Mouse (Mus musculus) kidney, adult 2 months (tissue): ENCODE measurements around the gene Ifnar1.

Experiments
- CTCF ChIP-seq: fragments of 200-500 bp; conservative IDR thresholded peaks from 2 replicates; pipeline ENCODE4 v1.5.1; 2011; ENCODE audit warnings: low read depth, mild to moderate bottlenecking, control low read depth, low read length, moderate library complexity, mixed read lengths; ENCODE audit not compliant: insufficient read depth, insufficient read length
- POLR2A ChIP-seq: fragments of 200-500 bp; IDR thresholded peaks from one replicate; pipeline ENCODE4 v1.6.1; 2011; ENCODE audit warnings: low read depth, low read length, control low read depth

DNA sequence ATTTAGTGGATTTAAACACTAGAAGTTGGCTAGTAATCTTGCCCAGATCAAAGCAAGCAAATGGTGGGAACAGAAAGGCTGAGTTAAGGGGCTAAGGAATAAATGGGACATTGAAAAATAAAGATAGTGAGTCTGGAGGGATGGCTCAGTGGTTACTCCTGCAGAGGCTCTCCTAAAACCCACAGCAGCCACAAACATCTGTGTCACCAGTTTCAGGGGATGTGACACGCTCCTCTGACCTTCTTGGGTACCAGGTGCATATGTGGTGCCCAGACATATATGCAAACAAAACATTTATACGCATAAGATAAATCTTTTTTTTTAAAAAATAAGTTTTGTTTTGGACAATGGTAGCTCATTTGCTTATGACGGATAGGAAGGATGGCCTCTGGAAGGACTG lies 25.6 kb upstream of the Ifnar1 start:
- TF ChIP-seq CTCF (no peak), POLR2A (no peak)
